Mouse (Mus musculus): ENCODE results near the gene Hist1h2ae.

DNA sequence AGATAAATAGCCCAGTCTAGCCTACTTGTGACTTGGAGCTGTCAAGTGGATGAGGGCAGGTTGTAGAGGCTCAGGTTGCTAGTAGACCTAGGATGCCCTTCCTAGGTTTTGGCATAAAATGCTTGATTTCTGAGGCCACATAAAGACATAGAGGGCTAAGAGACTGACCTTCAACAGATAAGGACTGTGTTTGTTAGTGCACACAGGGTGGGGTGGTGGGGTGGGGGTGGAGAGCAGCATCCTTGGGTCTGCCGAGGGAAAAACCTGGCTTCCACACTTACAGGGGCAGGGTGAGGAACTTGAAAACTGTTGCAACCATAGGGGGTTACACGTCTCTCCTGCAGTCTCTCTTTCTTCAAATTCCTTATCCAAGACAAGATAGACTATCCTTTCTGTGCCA, 24.2 kb upstream of the Hist1h2ae start:
- TF ChIP-seq CTCF (IDR thresholded peaks at IDR 0.05; ENCODE audit: control insufficient read depth, insufficient read depth, low read length) (no peak), POLR2A (IDR thresholded peaks at IDR 0.05; ENCODE audit: borderline replicate concordance, control insufficient read depth, low read depth, low read length) (no peak)

All from bone marrow, adult 2 months (tissue).